Mouse (Mus musculus) midbrain, embryonic 15.5 days (tissue): ENCODE data around the gene Olfr738. TPM values are rescaled to one million over a fixed set of nuclear protein-coding genes. Genes with fewer than 3 reads are reported as not detected.

Experiments used
- ATAC-seq: fragments of 200-750 bp; cut with Nextera tagmentation; replicated peaks from 2 replicates; pipeline ENCODE4 v1.8.0; 2017; ENCODE audit warnings: moderate TSS enrichment
- H3K27ac ChIP-seq: fragments of 300-500 bp; sonication (generic); 2 replicates; pipeline ENCODE4 v1.5.1; 2015; ENCODE audit warnings: mild to moderate bottlenecking, inconsistent platforms
- H3K27me3 ChIP-seq: fragments of 300-500 bp; sonication (generic); replicated peaks from 2 replicates; pipeline ENCODE4 v1.6.1; 2015; ENCODE audit warnings: inconsistent platforms
- H3K36me3 ChIP-seq: fragments of 300-500 bp; sonication (generic); replicated peaks from 2 replicates; pipeline ENCODE4 v1.6.1; 2015; ENCODE audit warnings: inconsistent platforms
- H3K4me1 ChIP-seq: fragments of 300-500 bp; sonication (generic); 2 replicates; pipeline ENCODE4 v1.6.1; 2015; ENCODE audit warnings: inconsistent platforms
- H3K4me2 ChIP-seq: fragments of 300-500 bp; sonication (generic); 2 replicates; pipeline ENCODE4 v1.6.1; 2015; ENCODE audit warnings: inconsistent platforms, mild to moderate bottlenecking, moderate library complexity
- H3K4me3 ChIP-seq: fragments of 300-500 bp; sonication (generic); 2 replicates; pipeline ENCODE4 v1.5.1; 2015; ENCODE audit warnings: mild to moderate bottlenecking, inconsistent platforms
- H3K9ac ChIP-seq: fragments of 300-500 bp; sonication (generic); 2 replicates; pipeline ENCODE4 v1.6.1; 2015; ENCODE audit warnings: mild to moderate bottlenecking, inconsistent platforms
- H3K9me3 ChIP-seq: fragments of 300-500 bp; sonication (generic); 2 replicates; pipeline ENCODE4 v1.6.1; 2016; ENCODE audit warnings: inconsistent platforms
- WGBS: fragments of 180-500 bp; shearing (Covaris S2); methylation state at CpG from one replicate; pipeline ENCODE4 v1.1.7; 2015; ENCODE audit warnings: mixed read lengths; 5-methylcytosine and 5-hydroxymethylcytosine counted together
- polyA plus RNA-seq: library from polyadenylated mRNA; unstranded; fragments of >200 nt; fragmentation: Nextera tagmentation; extraction: Ambion mirVana; gene quantifications from 2 replicates; pipeline ENCODE4 v1.2.1, GENCODE M21; 2015

Olfr738 gene
- not detected in 2 replicates for polyA plus RNA-seq

GRCm38 (mm10) chr14:50407268-50407667, at the start of gene Olfr738:
Olfr738 (plus strand) TSS chr14:50407568.
- H3K36me3 ChIP-seq: no peaks in the 10 kb centered on the region
- no peak within 1 kb of the TSS for H3K4me3 ChIP-seq
- no peaks in the 10 kb centered on the region for H3K9me3 ChIP-seq
- no peaks in the 10 kb centered on the region for H3K4me1 ChIP-seq
- H3K27ac ChIP-seq: no peak within 1 kb of the TSS
- no peaks in the 10 kb centered on the region for H3K27me3 ChIP-seq
- WGBS: 88% methylated on average over 1 of the region's 1 CpGs
- no peak within 1 kb of the TSS for H3K4me2 ChIP-seq
- H3K9ac ChIP-seq: no peak within 1 kb of the TSS
- no peak for ATAC-seq

- Histone ChIP-seq H3K4me2 (no peak within 1 kb of the TSS), H3K36me3 (no peaks in the 10 kb centered on the region), H3K4me3 (no peak within 1 kb of the TSS), H3K9me3 (no peaks in the 10 kb centered on the region), H3K9ac (no peak within 1 kb of the TSS), H3K4me1 (no peaks in the 10 kb centered on the region), H3K27me3 (no peaks in the 10 kb centered on the region), H3K27ac (no peak within 1 kb of the TSS)
- 88% methylated on average over 2 of the region's 2 CpGs for WGBS
- no peak for ATAC-seq
Observed at GRCm38 (mm10) chr14:50357593-50357992, 49.8 kb upstream of the Olfr738 start, which contains the start of gene Tlr11. Tlr11 (plus strand) TSS chr14:50357914.

GRCm38 (mm10) chr14:50360480-50360879, 46.9 kb upstream of the Olfr738 start:
- H3K4me3 ChIP-seq: no peak overlapping the region
- H3K9ac ChIP-seq: no peak overlapping the region
- H3K36me3 ChIP-seq: no peaks in the 10 kb centered on the region
- H3K9me3 ChIP-seq: no peaks in the 10 kb centered on the region
- no peak for ATAC-seq
- no peaks in the 10 kb centered on the region for H3K27me3 ChIP-seq
- no peak overlapping the region for H3K27ac ChIP-seq
- H3K4me2 ChIP-seq: no peak overlapping the region
- H3K4me1 ChIP-seq: no peaks in the 10 kb centered on the region
- 91% methylated on average over 3 of the region's 3 CpGs for WGBS

GRCm38 (mm10) chr14:50363561-50363960, 43.8 kb upstream of the Olfr738 start:
- Histone ChIP-seq H3K36me3 (no peaks in the 10 kb centered on the region), H3K27me3 (no peaks in the 10 kb centered on the region), H3K4me2 (no peak overlapping the region), H3K27ac (no peak overlapping the region), H3K9ac (no peak overlapping the region), H3K4me1 (no peaks in the 10 kb centered on the region), H3K9me3 (no peaks in the 10 kb centered on the region), H3K4me3 (no peak overlapping the region)
- 81% methylated on average over 2 of the region's 2 CpGs for WGBS
- ATAC-seq: no peak

GRCm38 (mm10) chr14:50380863-50381262, 26.5 kb upstream of the Olfr738 start, which contains the start of gene Olfr736:
Olfr736 (plus strand) TSS chr14:50381163.
- no peak for ATAC-seq

GRCm38 (mm10) chr14:50418326-50418725, 11.0 kb downstream of the Olfr738 start, which contains the start of gene Olfr739:
Olfr739 (plus strand) TSS chr14:50418626.
- no peaks in the 10 kb centered on the region for H3K36me3 ChIP-seq
- WGBS: 81% methylated on average over 2 of the region's 2 CpGs
- no peak for ATAC-seq

More at GRCm38 (mm10) chr14:50380863-50381262, 26.5 kb upstream of the Olfr738 start, which contains the start of gene Olfr736:
- H3K4me2 ChIP-seq: no peak within 1 kb of the TSS
- WGBS: 90% methylated on average over 2 of the region's 2 CpGs
- no peaks in the 10 kb centered on the region for H3K4me1 ChIP-seq
- no peak within 1 kb of the TSS for H3K27ac ChIP-seq
- H3K4me3 ChIP-seq: no peak within 1 kb of the TSS
- H3K9me3 ChIP-seq: no peaks in the 10 kb centered on the region
- H3K36me3 ChIP-seq: no peaks in the 10 kb centered on the region
- no peaks in the 10 kb centered on the region for H3K27me3 ChIP-seq
- no peak within 1 kb of the TSS for H3K9ac ChIP-seq

GRCm38 (mm10) chr14:50445245-50445644, 37.9 kb downstream of the Olfr738 start, which contains the start of gene Olfr740:
Olfr740 (plus strand) TSS chr14:50445545.
- ATAC-seq: no peak
- Histone ChIP-seq H3K4me3 (no peak within 1 kb of the TSS), H3K27me3 (no peaks in the 10 kb centered on the region), H3K9ac (no peak within 1 kb of the TSS), H3K27ac (no peak within 1 kb of the TSS), H3K36me3 (no peaks in the 10 kb centered on the region), H3K4me2 (no peak within 1 kb of the TSS), H3K9me3 (no peaks in the 10 kb centered on the region), H3K4me1 (no peaks in the 10 kb centered on the region)
- 80% methylated on average over 3 of the region's 3 CpGs for WGBS

More at GRCm38 (mm10) chr14:50418326-50418725, 11.0 kb downstream of the Olfr738 start, which contains the start of gene Olfr739:
- H3K4me2 ChIP-seq: no peak within 1 kb of the TSS
- H3K9ac ChIP-seq: no peak within 1 kb of the TSS
- no peak within 1 kb of the TSS for H3K27ac ChIP-seq
- H3K4me3 ChIP-seq: no peak within 1 kb of the TSS
- no peaks in the 10 kb centered on the region for H3K9me3 ChIP-seq
- H3K4me1 ChIP-seq: no peaks in the 10 kb centered on the region
- H3K27me3 ChIP-seq: no peaks in the 10 kb centered on the region

Other genes starting within 250 kb of the Olfr738 start
- gene Olfr730, start 219.4 kb upstream of the Olfr738 start, polyA plus RNA-seq: not detected in 2 replicates
- not detected in 2 replicates for gene Olfr731, start 165.7 kb upstream of the Olfr738 start, polyA plus RNA-seq
- gene Olfr732, start 123.4 kb upstream of the Olfr738 start, polyA plus RNA-seq: not detected in 2 replicates
- gene Olfr733, start 106.0 kb upstream of the Olfr738 start, polyA plus RNA-seq: not detected in 2 replicates
- gene Olfr734, start 80.8 kb upstream of the Olfr738 start, polyA plus RNA-seq: not detected in 2 replicates
- not detected in 2 replicates for gene Olfr735, start 58.7 kb upstream of the Olfr738 start, polyA plus RNA-seq
- not detected in 2 replicates for gene Tlr11, start 49.7 kb upstream of the Olfr738 start, polyA plus RNA-seq
- gene Olfr736, start 26.4 kb upstream of the Olfr738 start, polyA plus RNA-seq: not detected in 2 replicates
- gene Olfr739, start 11.1 kb downstream of the Olfr738 start, polyA plus RNA-seq: not detected in 2 replicates
- not detected in 2 replicates for gene Olfr740, start 38.0 kb downstream of the Olfr738 start, polyA plus RNA-seq
- not detected in 2 replicates for gene Olfr741, start 65.2 kb downstream of the Olfr738 start, polyA plus RNA-seq
- gene Olfr742, start 96.0 kb downstream of the Olfr738 start, polyA plus RNA-seq: not detected in 2 replicates
- not detected in 2 replicates for gene Olfr743, start 114.3 kb downstream of the Olfr738 start, polyA plus RNA-seq
- not detected in 2 replicates for gene Olfr744, start 207.3 kb downstream of the Olfr738 start, polyA plus RNA-seq
- not detected in 2 replicates for gene Olfr745, start 231.8 kb downstream of the Olfr738 start, polyA plus RNA-seq
- gene Olfr746, start 239.5 kb downstream of the Olfr738 start, polyA plus RNA-seq: not detected in 2 replicates